Mouse (Mus musculus): ENCODE results near the gene Palld.

- TF ChIP-seq GATA1 (IDR thresholded peaks at IDR 0.05; ENCODE audit: low read length) (no peak), TAL1 (IDR thresholded peaks at IDR 0.05; ENCODE audit: low read length) (no peak)
These were observed 311.0 kb downstream of the Palld start for GRCm38 (mm10) chr8:61591446-61591845.
